Mouse (Mus musculus): ENCODE measurements around the gene Ckm. TPM values are rescaled to one million over a fixed set of nuclear protein-coding genes. Genes with fewer than 3 reads are reported as not detected.

The Ckm gene
- polyA plus RNA-seq, 1 experiment from 2014 or later: 1.1 TPM

- H3K9ac ChIP-seq: no peak overlapping the region
- ATAC-seq (ENCODE audit: low read depth): no peak
- H3K27ac ChIP-seq (replicated peaks): no peak overlapping the region
- no peaks in the 10 kb centered on the region for H3K4me1 ChIP-seq (replicated peaks)
- 84% methylated on average over 9 of the region's 9 CpGs for WGBS
- H3K36me3 ChIP-seq: peaks cover 87% of the 10 kb centered on the region
- H3K4me2 ChIP-seq: no peak overlapping the region
- no peaks in the 10 kb centered on the region for H3K27me3 ChIP-seq
- H3K9me3 ChIP-seq: no peaks in the 10 kb centered on the region
- H3K4me3 ChIP-seq: no peak overlapping the region
Measured at GRCm38 (mm10) chr7:19441448-19442091, 37.0 kb downstream of the Ckm start.

DNA sequence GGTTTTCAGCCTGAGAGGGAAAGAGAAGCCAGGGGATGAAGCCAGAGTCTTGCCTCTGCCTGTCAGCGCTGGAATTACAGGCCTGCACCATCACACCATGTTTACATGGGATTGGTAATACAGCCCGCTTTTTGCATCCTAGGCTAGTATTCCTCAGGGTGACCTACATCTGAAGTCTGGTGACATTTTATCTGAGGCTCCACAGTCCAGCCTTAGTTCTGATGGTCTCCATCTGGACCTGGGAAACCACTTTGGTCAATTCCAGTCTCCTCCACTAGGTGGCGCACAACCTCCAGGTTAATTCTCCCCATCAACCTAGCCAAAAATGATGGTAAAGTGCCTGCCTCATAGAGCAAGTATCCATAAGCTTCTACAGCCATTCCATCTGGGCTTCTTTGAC, 38.8 kb downstream of the Ckm start:
- H3K4me3 ChIP-seq: no peak overlapping the region
- 49% methylated on average over 3 of the region's 3 CpGs for WGBS
- H3K9me3 ChIP-seq: no peaks in the 10 kb centered on the region
- no peaks in the 10 kb centered on the region for H3K4me1 ChIP-seq (replicated peaks)
- no peak overlapping the region for H3K4me2 ChIP-seq
- no peak overlapping the region for H3K27ac ChIP-seq (replicated peaks)
- no peaks in the 10 kb centered on the region for H3K27me3 ChIP-seq
- peaks cover 87% of the 10 kb centered on the region for H3K36me3 ChIP-seq
- no peak overlapping the region for H3K9ac ChIP-seq
- ATAC-seq (ENCODE audit: low read depth): peak; percentile 17; the same call in 1 of the 2 replicates

DNA sequence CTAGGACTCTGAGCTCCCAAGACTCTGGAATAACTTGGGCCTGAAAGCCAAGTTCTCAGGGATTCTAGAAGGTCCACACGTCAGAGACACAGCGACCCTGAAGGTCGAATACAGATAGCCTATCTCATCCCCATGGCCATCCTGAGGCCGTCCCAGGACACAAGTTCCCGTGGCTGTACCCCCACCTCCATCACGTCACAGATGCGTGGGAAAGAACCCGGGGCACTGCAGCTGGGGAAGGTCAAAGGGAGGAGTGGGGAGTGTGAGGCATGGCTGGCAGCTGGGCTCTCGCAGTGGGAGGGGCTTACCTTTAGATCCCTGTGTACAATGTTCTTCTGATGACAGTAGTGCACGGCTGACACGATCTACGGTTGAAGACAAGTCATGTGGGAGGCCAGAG, 40.2 kb downstream of the Ckm start:
- WGBS: 85% methylated on average over 12 of the region's 12 CpGs
- Histone ChIP-seq H3K9me3 (no peaks in the 10 kb centered on the region), H3K4me2 (no peak overlapping the region), H3K27me3 (no peaks in the 10 kb centered on the region), H3K36me3 (peaks cover 94% of the 10 kb centered on the region), H3K4me1 (replicated peaks) (no peaks in the 10 kb centered on the region), H3K9ac (no peak overlapping the region), H3K27ac (replicated peaks) (no peak overlapping the region), H3K4me3 (no peak overlapping the region)
- no peak for ATAC-seq (ENCODE audit: low read depth)

GRCm38 (mm10) chr7:19447689-19448088, 43.1 kb downstream of the Ckm start:
- 93% methylated on average over 16 of the region's 16 CpGs for WGBS
- no peak for ATAC-seq (ENCODE audit: low read depth)
- H3K4me1 ChIP-seq (replicated peaks): no peaks in the 10 kb centered on the region
- no peak overlapping the region for H3K4me2 ChIP-seq
- peaks cover 94% of the 10 kb centered on the region for H3K36me3 ChIP-seq
- no peaks in the 10 kb centered on the region for H3K9me3 ChIP-seq
- no peaks in the 10 kb centered on the region for H3K27me3 ChIP-seq
- no peak overlapping the region for H3K9ac ChIP-seq
- no peak overlapping the region for H3K4me3 ChIP-seq
- H3K27ac ChIP-seq (replicated peaks): no peak overlapping the region

- H3K4me2 ChIP-seq: no peak overlapping the region
- WGBS: 88% methylated on average over 12 of the region's 12 CpGs
Measured at GRCm38 (mm10) chr7:19449165-19449564, 44.6 kb downstream of the Ckm start.

DNA sequence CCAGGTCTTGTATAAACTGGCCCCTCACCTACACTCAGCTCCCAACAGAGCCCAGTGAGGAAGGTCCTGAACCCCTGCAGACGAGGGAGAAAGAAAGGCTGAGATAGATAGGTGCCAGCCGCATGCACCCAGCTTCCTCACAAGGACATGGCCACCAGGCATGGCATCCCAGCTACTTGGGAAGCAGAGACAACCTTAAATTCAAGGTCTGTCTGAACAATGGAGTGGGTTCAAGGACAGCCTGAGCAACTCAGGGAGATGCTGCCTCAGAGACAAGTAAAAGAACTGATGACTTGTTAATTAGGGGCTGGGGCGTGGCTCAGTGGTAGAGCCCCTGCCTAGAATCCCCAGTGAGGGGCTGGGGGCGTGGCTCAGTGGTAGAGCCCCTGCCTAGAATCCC, 50.6 kb downstream of the Ckm start:
- 90% methylated on average over 4 of the region's 4 CpGs for WGBS

More at GRCm38 (mm10) chr7:19449165-19449564, 44.6 kb downstream of the Ckm start:
- no peak for ATAC-seq (ENCODE audit: low read depth)
- Histone ChIP-seq H3K27me3 (no peaks in the 10 kb centered on the region), H3K4me3 (no peak overlapping the region), H3K4me1 (replicated peaks) (no peaks in the 10 kb centered on the region), H3K36me3 (peaks cover 89% of the 10 kb centered on the region), H3K9ac (no peak overlapping the region), H3K9me3 (no peaks in the 10 kb centered on the region), H3K27ac (replicated peaks) (no peak overlapping the region)

GRCm38 (mm10) chr7:19455819-19456495, 51.4 kb downstream of the Ckm start:
- no peak for ATAC-seq (ENCODE audit: low read depth)
- H3K4me1 ChIP-seq (replicated peaks): peaks cover 30% of the 10 kb centered on the region
- peaks cover 32% of the 10 kb centered on the region for H3K36me3 ChIP-seq
- H3K27me3 ChIP-seq: no peaks in the 10 kb centered on the region
- no peaks in the 10 kb centered on the region for H3K9me3 ChIP-seq
- 71% methylated on average over 11 of the region's 11 CpGs for WGBS
- H3K27ac ChIP-seq (replicated peaks): no peak overlapping the region
- no peak overlapping the region for H3K9ac ChIP-seq
- H3K4me2 ChIP-seq: 0 out of 2 replicates have a peak overlapping the region, but pooled peaks have one; percentile 99
- 0 out of 2 replicates have a peak overlapping the region, but pooled peaks have one; percentile 93 for H3K4me3 ChIP-seq

More for the DNA sequence above, 50.6 kb downstream of the Ckm start:
- no peaks in the 10 kb centered on the region for H3K9me3 ChIP-seq
- no peak overlapping the region for H3K9ac ChIP-seq
- H3K4me1 ChIP-seq (replicated peaks): peaks cover 30% of the 10 kb centered on the region
- H3K27ac ChIP-seq (replicated peaks): no peak overlapping the region
- H3K4me2 ChIP-seq: no peak overlapping the region
- no peaks in the 10 kb centered on the region for H3K27me3 ChIP-seq
- no peak for ATAC-seq (ENCODE audit: low read depth)
- peaks cover 40% of the 10 kb centered on the region for H3K36me3 ChIP-seq
- H3K4me3 ChIP-seq: no peak overlapping the region

DNA sequence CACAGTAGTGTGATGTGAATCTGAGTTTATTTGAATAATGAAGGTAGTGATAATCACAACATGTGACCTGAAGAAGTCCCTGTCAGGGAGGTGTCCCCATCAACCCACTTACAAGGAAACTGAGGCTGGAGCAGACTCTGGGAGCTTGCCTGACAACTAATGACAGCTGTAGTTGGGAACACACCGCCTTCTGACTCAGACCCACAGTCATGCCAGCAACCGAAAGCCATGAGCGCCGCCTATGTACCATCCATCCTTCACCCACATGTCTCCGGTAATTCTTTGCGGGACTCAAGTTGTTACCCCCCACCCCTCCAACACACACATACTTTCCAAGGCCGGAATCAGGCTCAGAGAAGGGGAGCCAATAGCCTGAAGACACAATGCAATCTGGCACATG, 52.1 kb downstream of the Ckm start:
- no peak for ATAC-seq (ENCODE audit: low read depth)
- H3K27ac ChIP-seq (replicated peaks): no peak overlapping the region
- no peaks in the 10 kb centered on the region for H3K27me3 ChIP-seq
- peaks cover 26% of the 10 kb centered on the region for H3K36me3 ChIP-seq
- no peaks in the 10 kb centered on the region for H3K9me3 ChIP-seq
- peak overlapping the region; percentile 93; the same call in 1 of the 2 replicates for H3K4me3 ChIP-seq
- peak overlapping the region; percentile 97 for H3K9ac ChIP-seq
- peaks cover 30% of the 10 kb centered on the region for H3K4me1 ChIP-seq (replicated peaks)
- H3K4me2 ChIP-seq: peak overlapping the region; percentile 99
- WGBS: 95% methylated on average over 7 of the region's 7 CpGs

GRCm38 (mm10) chr7:19457414-19458071, 53.0 kb downstream of the Ckm start:
- H3K9ac ChIP-seq: peak overlapping the region; percentile 97
- H3K36me3 ChIP-seq: peaks cover 17% of the 10 kb centered on the region
- peak overlapping the region; percentile 99 for H3K4me2 ChIP-seq
- ATAC-seq (ENCODE audit: low read depth): peak; percentile 20; the same call in 1 of the 2 replicates
- 13% methylated on average over 14 of the region's 14 CpGs for WGBS
- no peaks in the 10 kb centered on the region for H3K27me3 ChIP-seq
- no peaks in the 10 kb centered on the region for H3K9me3 ChIP-seq
- peak overlapping the region; percentile 93 for H3K4me3 ChIP-seq
- H3K27ac ChIP-seq (replicated peaks): peak overlapping the region; percentile 83
- peaks cover 30% of the 10 kb centered on the region for H3K4me1 ChIP-seq (replicated peaks)

GRCm38 (mm10) chr7:19458072-19458486, 53.5 kb downstream of the Ckm start:
- Histone ChIP-seq H3K4me3 (peak overlapping the region; percentile 93), H3K9ac (peak overlapping the region; percentile 97), H3K9me3 (no peaks in the 10 kb centered on the region), H3K27ac (replicated peaks) (peak overlapping the region; percentile 83), H3K36me3 (peaks cover 15% of the 10 kb centered on the region), H3K4me2 (peak overlapping the region; percentile 99), H3K4me1 (replicated peaks) (peaks cover 30% of the 10 kb centered on the region), H3K27me3 (peaks cover 4% of the 10 kb centered on the region; the same call in 1 of the 2 replicates)
- WGBS: 0% methylated on average over 24 of the region's 31 CpGs
- ATAC-seq (ENCODE audit: low read depth): peak; percentile 78

GRCm38 (mm10) chr7:19458591-19459111, 54.1 kb downstream of the Ckm start, which contains the start of gene Mark4:
Gene Mark4 (minus strand): TSS chr7:19458821.
- WGBS: under 1% methylated on average over 27 of the region's 42 CpGs
- peaks cover 30% of the 10 kb centered on the region for H3K4me1 ChIP-seq (replicated peaks)
- ATAC-seq (ENCODE audit: low read depth): peak; percentile 89

More at GRCm38 (mm10) chr7:19458591-19459111, 54.1 kb downstream of the Ckm start, which contains the start of gene Mark4:
- Histone ChIP-seq H3K4me3 (peak within 1 kb of the TSS; percentile 93), H3K9me3 (no peaks in the 10 kb centered on the region), H3K36me3 (peaks cover 10% of the 10 kb centered on the region), H3K4me2 (peak within 1 kb of the TSS; percentile 99), H3K27ac (replicated peaks) (peak within 1 kb of the TSS; percentile 83), H3K27me3 (peaks cover 4% of the 10 kb centered on the region; the same call in 1 of the 2 replicates), H3K9ac (peak within 1 kb of the TSS; percentile 97)

Measured in neural tube, embryonic 13.5 days (tissue).